Mouse (Mus musculus) spleen, adult 2 months (tissue): ENCODE measurements around the gene Ak1.

Source experiments
- CTCF ChIP-seq: fragments of 200-500 bp; IDR thresholded peaks from 2 replicates; pipeline ENCODE4 v1.5.1; 2011; ENCODE audit warnings: mild to moderate bottlenecking, inconsistent platforms; ENCODE audit not compliant: insufficient read depth, insufficient read length, insufficient replicate concordance; ENCODE audit errors: extremely low read depth
- POLR2A ChIP-seq: fragments of 200-500 bp; IDR thresholded peaks from 2 replicates; pipeline ENCODE4 v1.6.1; 2011; ENCODE audit warnings: low read depth, low read length, inconsistent platforms

DNA sequence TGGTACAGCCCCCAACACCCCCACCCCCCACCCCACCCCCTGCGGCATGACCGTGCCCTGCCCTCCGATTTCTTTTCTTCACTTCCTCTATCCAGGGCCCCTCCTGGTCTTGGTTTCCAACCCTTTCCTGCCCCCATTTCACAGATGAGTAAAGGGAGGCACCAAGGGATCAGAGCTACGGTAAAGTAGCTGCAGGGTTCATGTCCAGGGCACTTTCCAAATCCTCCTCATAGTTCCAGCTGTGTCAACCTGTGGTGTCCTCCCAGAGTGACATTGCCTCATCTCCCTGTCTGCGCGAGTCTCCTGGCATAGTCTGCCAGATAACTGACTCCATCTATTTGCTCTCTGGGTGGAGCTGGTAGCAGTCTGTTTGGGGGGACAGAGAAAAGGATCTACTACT is 44.3 kb downstream of the Ak1 start:
- no peak for TF ChIP-seq CTCF
- TF ChIP-seq POLR2A, result no peak
